Mouse (Mus musculus): ENCODE data around the gene Rcbtb2.
A peak's percentile ranks its signal among the peaks of the same experiment; 100 is the strongest.

Rcbtb2 gene

DNA sequence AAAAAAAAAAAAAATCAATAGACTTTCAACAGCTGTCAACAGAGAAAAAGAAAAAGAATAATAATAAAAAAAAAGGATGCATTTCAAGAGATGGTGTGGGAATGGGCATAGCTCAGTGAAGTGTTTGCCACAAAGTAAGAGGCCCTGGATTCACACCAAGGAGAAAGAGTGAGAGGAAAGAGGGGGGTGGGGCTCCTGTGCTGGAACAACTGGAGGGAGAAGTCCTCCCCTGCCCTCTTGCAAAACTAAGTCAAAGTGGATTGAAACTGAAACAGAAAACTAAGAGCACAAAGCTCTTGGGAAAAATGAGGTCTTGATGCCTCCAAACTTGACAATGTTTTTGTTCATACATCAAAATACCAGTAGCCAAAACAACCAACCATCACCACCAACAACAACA lies 86.4 kb downstream of the Rcbtb2 start:
- no peak for DNase-seq (ENCODE audit: low spot score)

DNA sequence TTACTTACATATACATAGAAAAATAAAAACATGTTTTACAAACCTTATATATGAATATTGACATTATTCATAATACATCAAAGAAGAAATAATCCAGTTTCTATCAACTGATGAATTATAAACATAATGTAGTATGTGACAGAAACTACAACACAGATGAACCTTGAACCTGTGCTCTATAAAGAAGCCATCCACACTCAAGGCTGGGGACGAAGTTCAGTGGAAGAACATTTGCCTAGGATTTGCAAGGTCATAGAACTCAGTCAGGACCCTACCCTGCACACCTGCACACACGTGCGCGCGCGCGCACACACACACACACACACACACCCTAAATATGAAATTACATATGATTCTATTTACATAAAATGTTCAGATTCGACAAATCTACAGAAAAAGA lies 87.4 kb downstream of the Rcbtb2 start:
- DNase-seq (ENCODE audit: low spot score), result no peak

DNA sequence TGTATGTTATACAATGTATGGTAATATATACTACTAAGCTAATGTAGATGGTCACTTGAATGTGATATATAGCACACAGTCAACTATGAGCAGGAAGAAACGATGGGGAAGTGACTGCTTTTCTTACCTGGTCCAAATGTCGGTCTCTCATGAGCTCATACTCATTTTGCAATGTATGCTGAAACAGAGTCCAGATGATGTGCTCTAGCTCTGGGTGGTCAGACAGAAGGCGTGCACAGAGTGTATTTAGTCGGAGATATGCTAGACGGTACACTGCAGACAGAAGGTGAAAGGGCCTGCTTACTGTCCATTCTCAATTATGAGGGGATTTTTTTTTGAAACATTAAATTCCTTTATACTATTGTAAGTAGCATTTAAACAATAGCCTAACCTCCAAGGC lies 88.6 kb downstream of the Rcbtb2 start:
- no peak for DNase-seq (ENCODE audit: low spot score)

DNA sequence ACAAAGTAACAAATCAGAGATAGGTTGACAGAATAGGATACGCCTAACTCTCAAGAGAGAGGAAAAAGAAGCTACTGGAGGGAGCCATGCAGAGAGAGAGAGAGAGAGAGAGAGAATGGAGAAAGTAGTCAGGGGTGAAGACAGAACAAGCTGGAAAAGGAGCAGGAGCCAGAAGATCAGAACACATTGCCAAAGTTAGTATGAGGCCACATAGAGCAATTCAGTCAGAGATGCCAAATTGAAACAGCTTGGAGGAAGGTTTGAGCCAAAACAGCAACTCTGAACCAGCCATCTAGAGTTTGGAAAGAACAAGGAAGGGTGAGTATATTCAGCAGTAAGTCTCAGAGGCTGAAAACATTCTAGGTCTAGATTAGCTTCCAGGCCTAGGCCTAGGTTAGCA lies 94.2 kb downstream of the Rcbtb2 start:
- no peak for DNase-seq (ENCODE audit: low spot score)

DNA sequence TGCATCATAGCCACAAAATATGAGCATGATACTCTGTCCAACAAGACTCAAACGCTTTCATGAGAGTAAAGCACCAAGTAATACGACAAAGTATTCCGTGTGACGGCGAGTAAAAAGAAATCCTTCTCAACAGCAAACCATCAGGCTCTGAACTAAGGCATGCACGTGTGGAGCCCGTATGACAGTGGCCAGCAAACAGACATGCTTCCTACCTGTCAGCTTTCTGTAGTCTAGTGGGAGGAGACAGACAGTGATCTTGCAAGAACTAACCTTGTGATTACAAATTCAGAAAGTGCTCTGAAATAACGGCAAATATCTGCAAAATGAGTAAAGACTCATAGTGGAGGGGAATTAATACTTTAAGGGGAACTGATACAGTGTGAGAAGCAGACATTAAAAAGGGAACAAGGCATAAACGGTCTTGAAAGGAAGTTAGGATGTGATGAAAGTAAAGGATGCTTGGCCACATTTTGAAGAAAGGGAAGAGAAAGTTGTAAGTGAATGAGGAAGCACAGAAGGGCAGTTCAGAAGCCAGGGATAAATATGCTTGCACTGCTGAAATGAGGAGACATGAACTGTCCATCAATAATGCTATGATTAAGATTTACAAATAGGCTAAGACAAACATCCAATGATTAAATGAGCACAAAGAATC lies 99.6 kb downstream of the Rcbtb2 start:
- no peak for DNase-seq (ENCODE audit: low spot score)

DNA sequence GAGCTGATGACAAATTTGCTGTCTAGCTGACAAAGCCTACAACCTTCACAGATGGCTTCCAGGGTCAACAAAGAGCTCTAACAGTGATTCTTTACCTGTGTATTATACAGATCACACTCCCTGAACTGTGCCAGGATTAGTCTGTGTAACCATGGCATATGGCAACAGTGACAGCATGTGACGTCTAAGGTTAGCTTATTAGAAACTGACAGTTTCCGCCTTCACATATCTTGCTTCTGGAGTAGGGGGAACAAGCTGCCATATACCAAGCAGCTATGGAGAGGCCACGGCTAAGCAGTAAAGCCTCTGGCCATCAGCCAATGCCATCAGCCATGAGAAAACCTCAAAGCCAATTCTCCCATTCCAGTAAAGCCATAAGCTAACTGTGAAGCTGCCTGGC lies 103.5 kb downstream of the Rcbtb2 start:
- DNase-seq (ENCODE audit: low spot score), result no peak

DNA sequence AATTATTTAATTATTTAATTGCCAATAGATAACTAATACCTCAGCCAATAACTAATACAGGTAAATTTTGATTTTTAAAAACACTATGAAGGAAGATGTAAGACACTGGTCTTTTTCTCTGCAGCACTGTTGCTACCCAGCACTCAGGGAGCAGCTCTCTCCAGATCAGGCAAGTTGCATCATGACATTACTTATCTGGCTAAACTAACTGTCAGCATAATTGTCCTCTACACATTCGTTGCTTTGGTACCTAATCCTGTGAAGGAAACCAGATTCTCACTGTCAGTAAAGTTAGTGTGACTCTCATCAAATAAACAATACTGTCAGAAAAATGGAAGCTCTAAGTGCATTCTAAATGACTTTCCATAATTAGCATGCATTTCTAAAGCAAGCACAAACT lies 104.0 kb downstream of the Rcbtb2 start:
- no peak for DNase-seq (ENCODE audit: low spot score)

DNA sequence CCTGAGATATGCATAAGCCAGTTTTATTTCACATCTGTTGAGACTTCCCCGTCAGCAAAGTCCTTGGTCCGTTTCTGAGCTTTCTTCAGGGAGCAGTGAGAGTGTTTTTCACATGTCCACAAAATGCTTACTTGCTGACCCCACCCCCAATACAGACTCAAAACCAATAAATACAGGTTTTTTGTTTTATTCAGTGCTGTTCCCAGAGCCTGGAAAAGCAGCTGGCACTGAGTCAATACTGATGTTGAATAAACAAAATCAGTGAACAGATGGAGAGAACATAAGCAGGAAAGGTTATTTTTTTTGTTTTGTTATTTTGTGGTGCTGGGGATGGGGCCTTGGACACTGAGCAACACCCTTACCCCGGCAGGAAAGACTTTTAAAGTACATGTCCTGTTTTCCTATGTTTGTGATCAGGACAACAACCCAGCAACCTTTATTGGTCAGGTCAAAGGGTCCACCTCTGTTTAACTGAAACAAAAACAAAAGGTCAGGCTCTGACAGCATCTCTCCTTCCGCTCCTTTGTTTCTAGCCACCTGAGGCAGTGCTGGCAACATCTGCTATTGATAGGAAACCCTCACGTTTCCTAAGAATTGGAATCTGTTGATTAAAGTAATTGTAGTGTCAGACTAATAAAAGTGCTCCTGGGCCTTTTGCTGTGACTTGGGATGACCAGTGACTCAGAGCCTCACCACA lies 108.6 kb downstream of the Rcbtb2 start:
- no peak for DNase-seq (ENCODE audit: low spot score)

DNA sequence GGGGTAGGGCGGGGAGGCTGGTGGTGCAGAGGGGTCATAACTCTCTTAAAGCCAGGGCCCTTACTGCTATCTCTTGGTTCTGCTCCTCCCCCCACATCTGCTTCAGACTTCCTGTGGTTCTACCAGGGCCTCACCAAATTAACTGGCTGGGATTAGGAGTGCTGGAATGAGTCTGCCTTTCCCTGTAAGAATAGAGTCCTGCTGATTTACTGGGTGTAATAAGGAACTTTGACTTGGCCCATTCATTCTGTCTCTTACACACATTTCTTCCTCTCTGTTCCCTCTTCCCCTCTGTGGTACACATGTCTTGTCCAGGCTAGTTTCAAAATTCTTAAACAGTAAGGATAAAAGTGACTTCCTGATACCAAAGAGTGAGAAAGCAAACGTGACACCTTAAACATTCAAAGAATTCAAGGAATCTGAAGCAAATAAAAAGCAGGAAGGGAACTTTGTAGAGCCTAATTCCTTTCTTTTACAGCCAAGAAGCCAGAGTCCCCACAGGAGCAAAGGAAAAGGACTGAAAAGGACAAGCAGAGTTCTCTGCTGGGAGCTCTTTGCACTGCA lies 111.7 kb downstream of the Rcbtb2 start:
- no peak for DNase-seq (ENCODE audit: low spot score)

DNA sequence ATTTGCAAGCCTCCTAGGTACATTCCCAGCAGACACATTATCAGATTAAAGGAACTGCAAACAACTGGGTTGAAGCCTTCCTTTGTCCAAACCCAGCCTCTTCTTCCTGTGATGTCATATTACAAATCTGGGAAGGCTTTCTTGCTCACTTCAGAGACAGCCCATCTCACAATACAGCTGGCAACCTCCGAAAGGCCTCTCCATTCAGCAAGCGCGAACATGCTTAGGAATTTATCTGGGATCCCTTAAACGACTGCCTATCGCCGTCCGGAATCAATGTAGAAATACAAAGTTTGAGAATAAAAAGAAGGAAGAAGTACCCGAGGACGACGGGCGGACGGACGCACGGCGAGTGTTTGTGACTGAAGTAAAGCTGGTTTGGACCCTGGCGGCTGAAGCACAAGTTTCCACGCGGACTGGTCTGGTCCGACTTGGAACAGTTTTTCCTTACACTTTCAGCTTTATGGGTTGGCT lies 115.0 kb downstream of the Rcbtb2 start, which contains the start of gene Lpar6:
TSS of gene Lpar6 (plus strand) at position 48 of the 474 bp plus-strand sequence.
- peak; percentile 39 for DNase-seq (ENCODE audit: low spot score)

DNA sequence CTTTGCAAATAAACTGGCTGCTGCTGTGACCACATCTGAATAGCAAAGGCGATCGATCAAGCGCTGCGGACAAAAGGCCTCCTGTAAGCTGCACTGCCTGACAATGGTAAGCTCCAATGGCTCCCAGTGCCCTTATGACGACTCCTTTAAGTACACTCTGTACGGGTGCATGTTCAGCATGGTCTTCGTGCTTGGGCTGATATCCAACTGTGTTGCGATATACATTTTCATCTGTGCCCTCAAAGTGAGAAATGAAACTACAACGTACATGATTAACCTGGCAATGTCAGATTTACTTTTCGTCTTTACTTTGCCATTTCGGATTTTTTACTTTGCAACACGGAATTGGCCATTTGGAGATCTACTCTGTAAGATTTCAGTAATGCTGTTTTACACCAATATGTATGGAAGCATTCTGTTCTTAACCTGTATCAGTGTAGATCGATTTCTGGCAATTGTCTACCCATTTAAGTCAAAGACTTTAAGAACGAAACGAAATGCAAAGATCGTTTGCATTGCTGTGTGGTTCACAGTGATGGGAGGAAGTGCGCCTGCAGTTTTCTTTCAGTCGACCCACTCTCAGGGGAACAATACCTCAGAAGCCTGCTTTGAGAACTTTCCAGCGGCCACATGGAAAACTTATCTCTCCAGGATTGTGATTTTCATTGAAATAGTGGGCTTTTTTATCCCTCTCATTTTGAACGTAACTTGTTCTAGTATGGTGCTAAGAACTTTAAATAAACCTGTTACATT lies 115.8 kb downstream of the Rcbtb2 start:
- peak; percentile 35 for DNase-seq (ENCODE audit: low spot score)

DNA sequence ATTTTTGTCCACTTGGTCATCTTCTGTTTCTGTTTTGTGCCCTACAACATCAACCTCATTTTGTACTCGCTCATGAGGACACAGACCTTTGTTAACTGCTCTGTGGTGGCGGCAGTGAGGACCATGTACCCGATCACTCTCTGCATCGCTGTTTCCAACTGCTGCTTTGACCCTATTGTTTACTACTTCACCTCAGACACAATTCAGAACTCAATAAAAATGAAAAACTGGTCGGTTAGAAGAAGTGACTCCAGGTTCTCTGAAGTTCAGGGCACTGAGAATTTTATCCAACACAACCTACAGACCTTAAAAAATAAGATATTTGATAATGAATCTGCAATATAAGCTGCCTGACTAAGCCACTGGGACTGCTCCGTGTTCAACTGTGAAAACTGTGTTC lies 116.5 kb downstream of the Rcbtb2 start:
- peak; percentile 26 for DNase-seq (ENCODE audit: low spot score)

DNA sequence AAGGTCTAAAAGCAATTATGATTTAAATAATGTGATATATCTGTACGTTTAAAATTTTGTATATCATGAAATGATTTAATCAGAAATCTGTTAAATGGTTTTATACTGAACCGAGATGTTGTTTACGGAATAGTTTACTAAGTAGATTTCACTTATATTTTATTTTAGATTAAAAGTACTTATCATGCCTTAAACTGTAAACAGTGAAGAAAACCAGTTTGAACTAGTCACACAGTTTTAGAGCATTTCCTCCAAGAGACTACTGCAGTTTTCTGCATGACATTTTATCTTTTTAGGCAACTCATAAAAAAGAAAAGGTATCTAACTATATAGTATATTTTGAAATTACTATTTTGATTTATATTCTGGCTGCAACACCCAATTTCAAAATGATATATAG lies 117.0 kb downstream of the Rcbtb2 start:
- no peak for DNase-seq (ENCODE audit: low spot score)

DNA sequence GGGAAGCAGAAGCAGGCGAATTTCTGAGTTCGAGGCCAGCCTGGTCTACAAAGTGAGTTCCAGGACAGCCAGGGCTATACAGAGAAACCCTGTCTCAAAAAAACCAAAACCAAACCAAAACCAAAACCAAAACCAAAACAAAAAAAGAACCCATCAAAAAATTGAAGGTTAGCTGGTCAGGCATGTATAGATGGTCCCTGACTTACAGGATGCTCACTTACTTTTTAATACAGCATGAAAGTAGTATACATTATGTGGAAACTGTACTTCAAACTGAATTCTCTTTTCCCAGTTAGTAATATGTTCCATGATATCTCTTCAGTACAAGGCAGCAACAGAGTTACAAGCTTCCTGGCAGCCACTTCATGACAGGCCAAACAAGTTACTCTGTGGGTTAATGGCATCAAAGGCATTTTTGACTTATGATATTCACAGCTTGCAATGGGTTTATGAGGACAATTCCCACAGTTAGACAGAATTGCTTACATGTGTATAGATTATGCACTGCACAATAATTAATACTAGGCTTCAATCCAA lies 121.3 kb downstream of the Rcbtb2 start:
- DNase-seq (ENCODE audit: low spot score), result no peak

DNA sequence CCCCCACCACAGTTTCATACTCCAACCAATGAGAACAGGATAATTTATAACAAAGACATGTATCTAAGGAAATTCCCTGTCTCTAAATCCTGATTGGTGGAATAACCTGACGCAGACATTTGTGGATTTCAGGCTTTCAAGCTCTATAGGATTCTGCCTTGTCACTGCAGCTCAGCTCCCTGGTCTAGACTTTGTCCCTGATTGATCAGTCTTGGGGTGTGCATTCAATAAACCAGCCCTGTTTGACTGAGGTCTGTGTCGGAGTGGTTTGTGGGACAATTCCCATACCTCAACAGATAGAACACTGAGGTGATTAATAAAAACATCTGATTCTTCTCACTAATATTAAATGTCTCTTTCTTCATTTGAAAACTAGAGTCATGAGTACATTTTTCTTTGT lies 127.2 kb downstream of the Rcbtb2 start:
- no peak for DNase-seq (ENCODE audit: low spot score)

DNA sequence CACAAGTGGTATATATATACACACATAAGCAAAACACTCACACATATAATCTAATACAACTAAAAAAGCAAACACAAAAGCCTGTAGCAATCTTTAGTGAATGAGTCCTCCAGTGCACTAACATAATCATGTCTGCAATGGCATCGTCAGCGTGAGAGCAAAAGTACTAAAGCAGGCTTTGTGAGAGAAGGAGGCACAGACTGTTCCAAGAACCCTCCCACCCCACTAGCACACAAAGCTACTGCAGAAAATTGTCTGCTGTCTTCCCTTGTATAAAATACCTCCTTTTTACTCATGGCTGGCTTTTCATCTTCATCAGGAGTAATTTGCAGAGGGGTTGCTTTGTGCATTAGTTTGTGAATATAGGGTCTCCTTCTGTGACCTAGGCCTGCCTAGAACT lies 129.4 kb downstream of the Rcbtb2 start:
- DNase-seq (ENCODE audit: low spot score), result no peak

DNA sequence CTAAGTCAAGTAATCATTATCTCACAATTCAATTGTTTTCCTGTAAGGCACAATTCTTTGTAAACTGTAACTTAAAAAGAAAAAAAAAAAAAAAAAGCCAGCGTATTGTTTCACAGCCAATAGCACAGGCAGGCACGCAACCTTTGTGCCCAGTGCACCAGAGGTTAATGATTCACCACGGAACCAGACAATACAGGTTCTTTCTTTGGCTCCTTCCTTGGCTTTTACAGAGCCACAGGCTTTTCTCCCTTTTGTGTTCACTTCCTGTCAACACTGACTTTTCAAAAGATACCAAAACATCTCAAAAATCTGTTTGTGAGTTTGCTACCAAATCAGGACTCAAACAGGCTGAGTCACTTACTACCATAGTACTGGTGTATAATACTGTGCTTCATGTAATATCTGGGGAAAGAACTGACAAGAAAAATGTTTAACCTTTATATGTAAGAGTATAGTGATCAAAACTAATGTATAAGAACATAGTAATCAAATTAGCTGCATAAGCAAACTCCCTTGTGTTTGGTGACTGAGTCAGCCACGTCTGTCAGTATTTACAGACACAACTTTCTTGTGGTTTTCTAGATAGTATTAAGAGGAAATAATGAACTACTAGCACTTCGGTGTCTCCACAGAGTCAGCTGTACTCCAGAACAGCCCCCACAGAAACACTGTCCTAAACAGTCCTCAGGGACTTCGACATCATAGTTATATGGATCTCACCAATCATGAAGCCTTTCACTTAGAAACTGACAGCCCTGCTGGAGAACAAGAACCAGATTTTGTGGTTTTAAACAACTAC lies 130.8 kb downstream of the Rcbtb2 start:
- peak; percentile 54 for DNase-seq (ENCODE audit: low spot score)

DNA sequence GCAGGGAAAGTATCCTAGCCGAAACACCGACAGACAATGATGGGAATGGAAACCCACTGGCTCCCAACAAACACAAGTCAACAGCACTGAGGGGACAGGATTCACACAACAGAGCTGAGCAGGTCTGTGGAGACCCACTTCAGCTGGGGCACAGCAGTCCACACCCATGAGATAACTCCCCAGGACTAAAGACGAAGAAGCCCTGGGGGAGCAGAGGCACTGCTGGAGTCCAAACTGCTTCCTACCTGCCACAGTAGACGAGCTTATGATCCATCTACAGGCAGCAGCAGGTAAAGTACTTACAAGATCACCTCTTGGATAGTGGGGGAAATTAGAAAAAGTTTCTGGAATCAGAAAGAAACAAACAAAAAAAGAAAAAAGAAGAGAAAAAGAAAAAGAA lies 131.6 kb downstream of the Rcbtb2 start:
- DNase-seq (ENCODE audit: low spot score), result peak; percentile 1

DNA sequence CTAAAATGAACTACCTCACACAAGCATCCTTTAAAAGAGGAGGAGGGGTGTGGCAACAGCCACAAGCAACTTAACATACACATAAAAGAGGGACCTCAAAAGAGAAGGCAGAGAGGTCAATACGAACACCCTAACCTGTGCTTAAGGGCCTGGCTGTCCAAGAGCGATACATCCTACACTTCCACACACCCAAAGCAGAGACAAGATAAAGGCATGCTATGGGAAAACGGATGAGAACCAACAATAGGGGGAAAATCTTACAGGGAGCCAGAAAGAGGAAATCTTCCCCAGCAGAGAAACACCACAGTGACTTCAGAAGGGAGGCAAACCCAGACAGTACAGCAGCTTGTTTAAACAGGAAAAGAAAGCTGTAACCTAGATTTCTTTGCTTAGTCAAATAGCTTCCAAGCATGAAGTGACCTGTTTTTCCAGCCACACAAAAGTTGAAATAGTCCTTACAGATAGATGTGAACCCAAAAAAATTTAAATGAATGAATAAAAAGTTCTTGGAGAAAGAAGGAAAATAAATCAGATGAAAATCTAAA lies 132.7 kb downstream of the Rcbtb2 start:
- DNase-seq (ENCODE audit: low spot score), result peak; percentile 24

DNA sequence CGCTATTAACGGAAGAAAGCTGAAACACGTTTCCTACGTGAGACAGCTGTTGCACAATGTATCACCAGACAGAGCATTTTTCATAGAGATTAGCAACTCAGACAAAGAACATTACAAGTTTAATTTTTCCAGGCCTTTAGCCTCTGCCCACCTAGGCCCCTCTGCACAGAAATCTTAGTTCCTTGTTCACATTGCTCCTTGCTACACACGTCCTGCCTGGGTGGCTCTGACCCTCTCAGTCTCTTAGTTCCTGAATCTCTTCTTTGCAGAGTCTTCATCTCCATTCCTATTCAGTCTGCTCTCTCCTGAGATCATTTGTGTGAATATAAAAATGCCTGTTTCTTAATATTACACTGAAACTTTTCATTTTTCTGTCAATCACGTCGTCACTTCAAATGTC lies 134.5 kb downstream of the Rcbtb2 start:
- no peak for DNase-seq (ENCODE audit: low spot score)
